In genomic region chr9:10909573-10909972, GRCm38 (mm10) we compare ENCODE assay signal across 8 mouse cellular contexts. TPM values are rescaled to one million over a fixed set of nuclear protein-coding genes. Genes with fewer than 3 reads are reported as not detected.
DNase-seq lines count a peak whose midpoint lies in the region; ATAC-seq lines count a peak whose summit lies in the region.
"Had no signal": no experiment of that assay in that cellular context is flagged by ENCODE, and none has a peak within 500 bp of the region (broad histone marks: within the 10 kb centered on the region; RNA-seq: fewer than 3 reads in every experiment).

No protein-coding gene starts in this region.

- 20% methylated on average over 5 of the region's 5 CpGs for WGBS in forebrain, embryonic 12.5 days
- 25% methylated on average over 5 of the region's 5 CpGs for WGBS in neural tube, embryonic 14.5 days

- no peak overlapping the region for H3K9ac ChIP-seq in forebrain, embryonic 12.5 days
- no peak overlapping the region for H3K9ac ChIP-seq in neural tube, embryonic 14.5 days (replicated peaks; ENCODE audit: low read depth, low read length)

- H3K4me1 ChIP-seq in forebrain, embryonic 12.5 days: peaks cover 9% of the 10 kb centered on the region
- H3K4me1 ChIP-seq in neural tube, embryonic 14.5 days (ENCODE audit: control insufficient read depth, insufficient read depth, low read length): 0 out of 2 replicates have a peak, but pooled peaks cover 4% of the 10 kb centered on the region

- H3K4me2 ChIP-seq in forebrain, embryonic 12.5 days: no peak overlapping the region
- no peak overlapping the region for H3K4me2 ChIP-seq in neural tube, embryonic 14.5 days (ENCODE audit: low read depth, low read length)

- H3K36me3 ChIP-seq in forebrain, embryonic 12.5 days (replicated peaks): no peaks in the 10 kb centered on the region
- H3K36me3 ChIP-seq in neural tube, embryonic 14.5 days (ENCODE audit: control insufficient read depth, insufficient read depth, low read length): no peaks in the 10 kb centered on the region

- no peaks in the 10 kb centered on the region for H3K9me3 ChIP-seq in forebrain, embryonic 12.5 days
- H3K9me3 ChIP-seq in neural tube, embryonic 14.5 days (ENCODE audit: control insufficient read depth, low read length): no peaks in the 10 kb centered on the region; the same call in 1 of the 2 replicates

- intact Hi-C loops in left cerebral cortex, postnatal 25 days (cut with DNase I): loop anchor here (2.0 to 10.0 kb wide), 4 partner anchors 245 to 1967 kb away; no protein-coding TSS in a partner anchor

- H3K4me3 ChIP-seq in forebrain, embryonic 12.5 days (replicated peaks): no peak overlapping the region
- H3K4me3 ChIP-seq in neural tube, embryonic 14.5 days (ENCODE audit: low read depth, low read length): no peak overlapping the region

- H3K27me3 ChIP-seq in forebrain, embryonic 12.5 days: no peaks in the 10 kb centered on the region
- no peaks in the 10 kb centered on the region for H3K27me3 ChIP-seq in neural tube, embryonic 14.5 days (ENCODE audit: control insufficient read depth, insufficient read depth, low read length)

- H3K27ac ChIP-seq in forebrain, embryonic 12.5 days: no peak overlapping the region
- H3K27ac ChIP-seq in neural tube, embryonic 14.5 days (ENCODE audit: low read depth, low read length): no peak overlapping the region

- ATAC-seq in CD4-positive, CD25-positive, alpha-beta regulatory T cell, adult 4 months: peak; percentile 76
- ATAC-seq in forebrain, embryonic 12.5 days (ENCODE audit: low FRiP score): peak; percentile 54; the same call in 1 of the 2 replicates
- ATAC-seq in neural tube, embryonic 14.5 days (ENCODE audit: low read depth): peak; percentile 53; the same call in 1 of the 2 replicates

- peak; percentile 79 for DNase-seq in 3T3-L1 (ENCODE audit: low read depth, low spot score)
- DNase-seq in c-Kit-negative CD71-positive TER-119-positive erythroid progenitor cells, embryonic 14.5 days (ENCODE audit: low read depth, low spot score): peak; percentile 4
- peak; percentile 4 for DNase-seq in kidney, adult 11 months
- DNase-seq in left cerebral cortex, postnatal 25 days (ENCODE audit: low spot score in 2 of 2): peak; percentile 80 to 83

RNA-seq across cellular contexts. Expression of gene Cntn5, which starts 5.0 kb away (rescaled TPM):
- not detected for polyA plus RNA-seq in CD4-positive, CD25-positive, alpha-beta regulatory T cell, adult 4 months (2017; shearing (Covaris generic))
- 6.0 and 8.7 TPM in 2 replicates for polyA plus RNA-seq in forebrain, embryonic 12.5 days (2016; fragmentation: Nextera tagmentation; extraction: Ambion mirVana)
- 10 to 100 TPM; 20.8 to 21.4 TPM for total RNA-seq in left cerebral cortex, postnatal 25 days (2021)
- polyA plus RNA-seq in neural tube, embryonic 14.5 days (2014; fragmentation: Nextera tagmentation; extraction: Ambion mirVana): 30.9 and 37.0 TPM in 2 replicates
- total RNA-seq: gastrocnemius, postnatal 4 days had no signal

Comparison
In these comparisons a context has a peak if more than half of its experiments do, and no peak if none do; other contexts are left out.
1. DNase-seq: peak in every context shown above with its lines; median percentile 82 in left cerebral cortex, postnatal 25 days; 79 in 3T3-L1; 4 in c-Kit-negative CD71-positive TER-119-positive erythroid progenitor cells, embryonic 14.5 days; 4 in kidney, adult 11 months.